Mouse (Mus musculus): ENCODE data around the gene Fan1. TPM values are rescaled to one million over a fixed set of nuclear protein-coding genes. Genes with fewer than 3 reads are reported as not detected.

Gene Fan1
- polyA plus RNA-seq, 1 experiment from 2014 or later: 9.8 TPM

DNA sequence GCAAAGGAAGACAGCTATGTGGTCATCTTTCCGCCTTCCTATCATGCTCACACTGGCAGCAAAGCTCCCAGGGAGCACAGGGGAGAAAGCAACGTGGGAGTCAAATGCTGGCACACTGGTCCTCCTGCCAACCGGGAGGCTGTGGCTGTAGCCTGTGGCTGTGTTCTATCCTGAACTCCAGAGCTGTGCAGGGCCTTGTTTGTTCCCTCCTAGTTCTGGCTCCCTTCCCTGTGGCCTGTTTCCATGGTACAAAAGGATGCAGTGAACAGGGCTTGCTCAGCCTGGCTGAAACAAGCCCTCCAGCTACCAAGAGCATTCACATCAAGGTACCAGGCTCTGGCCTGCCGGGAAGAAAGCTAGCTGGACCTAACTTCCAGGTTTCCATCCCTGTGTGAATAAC lies 22.8 kb downstream of the Fan1 start:
- Histone ChIP-seq H3K4me3 (ENCODE audit: low read length) (no peak overlapping the region), H3K9me3 (ENCODE audit: control insufficient read depth, low read length) (no peaks in the 10 kb centered on the region), H3K4me2 (replicated peaks; ENCODE audit: low read depth, low read length) (no peak overlapping the region), H3K27ac (ENCODE audit: low read depth, low read length) (no peak overlapping the region), H3K4me1 (ENCODE audit: control insufficient read depth, insufficient read depth, low read length) (no peaks in the 10 kb centered on the region), H3K9ac (ENCODE audit: low read depth, low read length) (no peak overlapping the region), H3K36me3 (ENCODE audit: control insufficient read depth, insufficient read depth, low read length) (peaks cover 36% of the 10 kb centered on the region; the same call in 1 of the 2 replicates), H3K27me3 (ENCODE audit: control insufficient read depth, insufficient read depth, low read length) (no peaks in the 10 kb centered on the region)
- 90% methylated on average over 4 of the region's 4 CpGs for WGBS
- no peak for ATAC-seq (ENCODE audit: low FRiP score, low TSS enrichment)

DNA sequence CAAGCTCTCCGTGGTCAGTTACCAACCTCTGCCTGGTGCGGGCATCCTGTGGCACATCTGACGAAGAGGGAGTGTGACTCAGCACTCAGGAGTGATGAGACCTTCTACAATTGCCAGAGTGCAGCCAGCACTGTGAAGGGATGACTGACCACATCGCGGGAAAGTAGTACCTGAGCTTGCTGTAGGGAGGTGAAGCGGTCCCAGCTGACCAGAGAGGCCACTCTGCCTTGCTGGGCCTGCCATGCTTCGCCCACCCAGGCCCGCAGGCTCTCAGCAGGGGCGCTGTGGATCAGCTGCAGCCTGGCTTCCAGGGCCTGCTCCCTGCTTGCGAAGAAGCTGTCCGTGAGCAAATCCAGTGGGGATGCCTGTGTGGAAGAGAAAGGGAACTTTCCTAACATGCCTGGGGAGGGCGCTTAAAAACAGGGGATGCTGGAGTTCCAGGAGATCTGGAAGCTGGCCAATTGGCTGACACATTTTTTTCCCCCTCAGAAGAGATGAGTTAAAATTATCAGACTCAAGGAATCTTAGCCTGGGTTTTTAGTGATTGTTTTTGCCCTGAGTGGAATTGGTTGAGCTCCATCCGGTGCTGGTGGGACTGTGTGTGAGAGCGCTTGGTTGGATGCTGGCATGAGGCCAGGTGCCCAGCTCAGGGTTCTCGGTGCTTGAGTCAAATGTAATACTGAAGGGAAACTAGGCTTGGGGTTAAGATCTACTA lies 24.6 kb downstream of the Fan1 start:
- ATAC-seq (ENCODE audit: low FRiP score, low TSS enrichment): no peak
- no peak overlapping the region for H3K27ac ChIP-seq (ENCODE audit: low read depth, low read length)
- no peaks in the 10 kb centered on the region for H3K27me3 ChIP-seq (ENCODE audit: control insufficient read depth, insufficient read depth, low read length)
- no peak overlapping the region for H3K9ac ChIP-seq (ENCODE audit: low read depth, low read length)
- H3K4me3 ChIP-seq (ENCODE audit: low read length): no peak overlapping the region
- H3K4me1 ChIP-seq (ENCODE audit: control insufficient read depth, insufficient read depth, low read length): no peaks in the 10 kb centered on the region
- WGBS: 89% methylated on average over 15 of the region's 15 CpGs
- H3K9me3 ChIP-seq (ENCODE audit: control insufficient read depth, low read length): no peaks in the 10 kb centered on the region
- peaks cover 39% of the 10 kb centered on the region; the same call in 1 of the 2 replicates for H3K36me3 ChIP-seq (ENCODE audit: control insufficient read depth, insufficient read depth, low read length)
- H3K4me2 ChIP-seq (replicated peaks; ENCODE audit: low read depth, low read length): no peak overlapping the region

DNA sequence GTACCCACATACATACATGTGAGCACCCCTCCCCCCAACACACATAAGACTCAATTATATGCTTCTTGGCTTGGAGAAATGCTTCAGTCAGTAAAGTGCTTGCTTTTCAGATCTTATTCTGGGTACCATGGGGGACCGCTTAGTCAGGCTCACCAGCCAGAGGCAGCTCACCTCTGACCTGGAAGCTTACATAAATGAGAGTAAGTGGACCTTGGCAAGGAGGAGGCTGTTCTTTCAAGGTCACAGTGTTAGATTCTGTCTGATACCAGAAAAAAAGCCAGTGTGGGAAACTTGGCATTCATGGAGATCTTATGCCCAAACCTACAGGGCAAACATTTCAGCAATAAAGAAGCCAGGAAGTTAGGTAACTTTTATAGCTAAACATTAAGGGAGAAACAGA lies 26.1 kb downstream of the Fan1 start:
- Histone ChIP-seq H3K9ac (ENCODE audit: low read depth, low read length) (no peak overlapping the region), H3K36me3 (ENCODE audit: control insufficient read depth, insufficient read depth, low read length) (peaks cover 34% of the 10 kb centered on the region; the same call in 1 of the 2 replicates), H3K27me3 (ENCODE audit: control insufficient read depth, insufficient read depth, low read length) (no peaks in the 10 kb centered on the region), H3K4me3 (ENCODE audit: low read length) (no peak overlapping the region), H3K9me3 (ENCODE audit: control insufficient read depth, low read length) (no peaks in the 10 kb centered on the region), H3K4me1 (ENCODE audit: control insufficient read depth, insufficient read depth, low read length) (no peaks in the 10 kb centered on the region), H3K27ac (ENCODE audit: low read depth, low read length) (no peak overlapping the region), H3K4me2 (replicated peaks; ENCODE audit: low read depth, low read length) (no peak overlapping the region)
- ATAC-seq (ENCODE audit: low FRiP score, low TSS enrichment): no peak
- WGBS: 88% methylated on average over 1 of the region's 1 CpGs

- Histone ChIP-seq H3K36me3 (ENCODE audit: control insufficient read depth, insufficient read depth, low read length) (peaks cover 30% of the 10 kb centered on the region), H3K9ac (ENCODE audit: low read depth, low read length) (no peak overlapping the region), H3K9me3 (ENCODE audit: control insufficient read depth, low read length) (no peaks in the 10 kb centered on the region), H3K4me1 (ENCODE audit: control insufficient read depth, insufficient read depth, low read length) (no peaks in the 10 kb centered on the region), H3K27ac (ENCODE audit: low read depth, low read length) (no peak overlapping the region), H3K27me3 (ENCODE audit: control insufficient read depth, insufficient read depth, low read length) (no peaks in the 10 kb centered on the region), H3K4me2 (replicated peaks; ENCODE audit: low read depth, low read length) (no peak overlapping the region), H3K4me3 (ENCODE audit: low read length) (no peak overlapping the region)
- no peak for ATAC-seq (ENCODE audit: low FRiP score, low TSS enrichment)
- 92% methylated on average over 1 of the region's 1 CpGs for WGBS
These were observed 41.2 kb downstream of the Fan1 start for GRCm38 (mm10) chr7:64332686-64333085.

DNA sequence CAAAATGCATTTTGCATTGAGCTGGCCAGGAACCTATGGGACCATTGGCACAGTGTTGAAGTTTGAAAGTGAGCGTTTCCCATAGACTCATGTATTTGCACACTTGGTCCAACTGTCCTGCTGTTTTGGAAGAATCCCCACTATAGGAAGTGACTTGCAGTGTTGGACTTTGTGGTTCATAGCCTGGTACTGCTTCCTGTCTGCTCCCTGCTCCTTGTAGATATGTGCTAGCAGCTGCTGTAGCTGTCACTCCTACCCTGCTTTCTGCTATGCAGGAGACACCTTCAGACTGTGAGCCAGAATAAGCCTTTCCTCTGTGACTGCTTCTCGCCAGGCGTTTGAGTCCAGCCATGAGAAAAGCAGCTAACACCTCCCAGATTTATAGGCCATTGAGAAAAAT lies 42.6 kb downstream of the Fan1 start:
- WGBS: 81% methylated on average over 3 of the region's 3 CpGs
- Histone ChIP-seq H3K9me3 (ENCODE audit: control insufficient read depth, low read length) (no peaks in the 10 kb centered on the region), H3K9ac (ENCODE audit: low read depth, low read length) (no peak overlapping the region)

DNA sequence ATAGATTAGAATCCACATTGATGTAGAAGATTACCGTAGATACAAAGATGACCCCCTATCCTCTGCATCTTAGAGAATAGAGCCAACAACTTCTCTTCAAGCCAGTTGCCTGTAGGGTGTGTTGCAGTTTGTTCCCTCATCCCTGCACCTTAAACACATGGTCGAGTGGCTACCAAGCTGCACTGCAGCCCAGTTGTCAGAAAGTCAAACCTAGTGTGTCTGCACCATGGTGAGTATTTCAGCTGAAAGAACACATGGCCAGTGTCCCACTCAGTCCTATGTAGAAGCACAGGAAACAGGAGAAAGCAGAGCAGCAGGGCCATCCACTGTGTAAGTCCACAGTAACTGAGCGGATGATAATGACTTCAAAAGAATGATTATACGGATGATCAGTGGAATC lies 46.4 kb downstream of the Fan1 start:
- Histone ChIP-seq H3K4me3 (ENCODE audit: low read length) (no peak overlapping the region), H3K4me1 (ENCODE audit: control insufficient read depth, insufficient read depth, low read length) (no peaks in the 10 kb centered on the region), H3K36me3 (ENCODE audit: control insufficient read depth, insufficient read depth, low read length) (no peaks in the 10 kb centered on the region; the same call in 1 of the 2 replicates), H3K9ac (ENCODE audit: low read depth, low read length) (no peak overlapping the region), H3K4me2 (replicated peaks; ENCODE audit: low read depth, low read length) (no peak overlapping the region), H3K9me3 (ENCODE audit: control insufficient read depth, low read length) (no peaks in the 10 kb centered on the region), H3K27ac (ENCODE audit: low read depth, low read length) (no peak overlapping the region), H3K27me3 (ENCODE audit: control insufficient read depth, insufficient read depth, low read length) (no peaks in the 10 kb centered on the region)
- WGBS: 91% methylated on average over 4 of the region's 4 CpGs
- no peak for ATAC-seq (ENCODE audit: low FRiP score, low TSS enrichment)

More for the DNA sequence above, 42.6 kb downstream of the Fan1 start:
- Histone ChIP-seq H3K27me3 (ENCODE audit: control insufficient read depth, insufficient read depth, low read length) (no peaks in the 10 kb centered on the region), H3K36me3 (ENCODE audit: control insufficient read depth, insufficient read depth, low read length) (peaks cover 18% of the 10 kb centered on the region), H3K4me3 (ENCODE audit: low read length) (no peak overlapping the region), H3K4me2 (replicated peaks; ENCODE audit: low read depth, low read length) (no peak overlapping the region), H3K4me1 (ENCODE audit: control insufficient read depth, insufficient read depth, low read length) (no peaks in the 10 kb centered on the region), H3K27ac (ENCODE audit: low read depth, low read length) (no peak overlapping the region)
- ATAC-seq (ENCODE audit: low FRiP score, low TSS enrichment): no peak

- no peak overlapping the region for H3K27ac ChIP-seq (ENCODE audit: low read depth, low read length)
- H3K9me3 ChIP-seq (ENCODE audit: control insufficient read depth, low read length): no peaks in the 10 kb centered on the region
- H3K4me1 ChIP-seq (ENCODE audit: control insufficient read depth, insufficient read depth, low read length): no peaks in the 10 kb centered on the region
- H3K4me2 ChIP-seq (replicated peaks; ENCODE audit: low read depth, low read length): no peak overlapping the region
- no peak overlapping the region for H3K4me3 ChIP-seq (ENCODE audit: low read length)
- H3K36me3 ChIP-seq (ENCODE audit: control insufficient read depth, insufficient read depth, low read length): no peaks in the 10 kb centered on the region; the same call in 1 of the 2 replicates
- WGBS: 41% methylated on average over 1 of the region's 1 CpGs
- peak; percentile 71 for ATAC-seq (ENCODE audit: low FRiP score, low TSS enrichment)
- no peaks in the 10 kb centered on the region for H3K27me3 ChIP-seq (ENCODE audit: control insufficient read depth, insufficient read depth, low read length)
- no peak overlapping the region for H3K9ac ChIP-seq (ENCODE audit: low read depth, low read length)
These were observed 47.0 kb downstream of the Fan1 start for GRCm38 (mm10) chr7:64326892-64327291.

GRCm38 (mm10) chr7:64321658-64322057 lies 52.2 kb downstream of the Fan1 start:
- H3K4me3 ChIP-seq (ENCODE audit: low read length): no peak overlapping the region
- peaks cover 14% of the 10 kb centered on the region; the same call in 1 of the 2 replicates for H3K36me3 ChIP-seq (ENCODE audit: control insufficient read depth, insufficient read depth, low read length)
- 91% methylated on average over 4 of the region's 4 CpGs for WGBS
- no peaks in the 10 kb centered on the region for H3K4me1 ChIP-seq (ENCODE audit: control insufficient read depth, insufficient read depth, low read length)
- H3K9ac ChIP-seq (ENCODE audit: low read depth, low read length): no peak overlapping the region
- no peak overlapping the region for H3K4me2 ChIP-seq (replicated peaks; ENCODE audit: low read depth, low read length)
- H3K9me3 ChIP-seq (ENCODE audit: control insufficient read depth, low read length): no peaks in the 10 kb centered on the region
- ATAC-seq (ENCODE audit: low FRiP score, low TSS enrichment): no peak
- no peak overlapping the region for H3K27ac ChIP-seq (ENCODE audit: low read depth, low read length)
- no peaks in the 10 kb centered on the region for H3K27me3 ChIP-seq (ENCODE audit: control insufficient read depth, insufficient read depth, low read length)

DNA sequence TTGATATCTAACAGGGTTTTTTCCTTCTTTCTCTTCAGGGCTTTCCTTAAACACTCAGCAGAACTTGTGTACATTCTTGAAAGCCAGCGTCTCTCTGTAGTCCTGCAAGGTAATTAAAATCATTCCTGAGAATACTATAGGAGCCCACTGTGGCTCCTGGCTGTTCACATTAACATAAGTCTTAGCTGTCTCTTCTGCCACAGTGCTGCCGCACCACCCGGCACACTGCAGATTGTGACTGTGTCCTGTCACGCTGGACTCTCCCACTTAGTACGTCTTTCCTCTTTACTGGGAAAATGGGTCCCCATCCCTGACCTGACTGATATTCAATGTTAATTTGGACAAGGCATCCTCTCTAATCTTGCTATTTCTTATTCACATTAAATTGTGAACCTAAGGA lies 52.8 kb downstream of the Fan1 start:
- no peak overlapping the region for H3K4me3 ChIP-seq (ENCODE audit: low read length)
- H3K4me2 ChIP-seq (replicated peaks; ENCODE audit: low read depth, low read length): no peak overlapping the region
- no peaks in the 10 kb centered on the region for H3K9me3 ChIP-seq (ENCODE audit: control insufficient read depth, low read length)
- peaks cover 14% of the 10 kb centered on the region; the same call in 1 of the 2 replicates for H3K36me3 ChIP-seq (ENCODE audit: control insufficient read depth, insufficient read depth, low read length)
- H3K27me3 ChIP-seq (ENCODE audit: control insufficient read depth, insufficient read depth, low read length): no peaks in the 10 kb centered on the region
- WGBS: 92% methylated on average over 5 of the region's 5 CpGs
- no peak for ATAC-seq (ENCODE audit: low FRiP score, low TSS enrichment)
- no peaks in the 10 kb centered on the region for H3K4me1 ChIP-seq (ENCODE audit: control insufficient read depth, insufficient read depth, low read length)
- no peak overlapping the region for H3K9ac ChIP-seq (ENCODE audit: low read depth, low read length)
- H3K27ac ChIP-seq (ENCODE audit: low read depth, low read length): no peak overlapping the region
